Mouse (Mus musculus) hindbrain, embryonic 14.5 days (tissue): ENCODE measurements around the gene Invs. TPM values are rescaled to one million over a fixed set of nuclear protein-coding genes. Genes with fewer than 3 reads are reported as not detected.

ENCODE experiments used
- ATAC-seq: fragments of 200-750 bp; cut with Nextera tagmentation; 2 replicates; pipeline ENCODE4 v1.8.0; 2017; ENCODE audit warnings: moderate number of reproducible peaks, mild to moderate bottlenecking, moderate TSS enrichment, moderate library complexity; ENCODE audit not compliant: low FRiP score
- DNase-seq: peaks from one replicate; pipeline ENCODE4 v3.0.0-alpha.2; 2015; ENCODE audit warnings: low spot score
- H3K27ac ChIP-seq: fragments of 300-500 bp; sonication (generic); 2 replicates; pipeline ENCODE4 v1.5.1; 2014; ENCODE audit warnings: mild to moderate bottlenecking, moderate library complexity
- H3K27me3 ChIP-seq: fragments of 300-500 bp; sonication (generic); 2 replicates; pipeline ENCODE4 v1.6.1; 2014; ENCODE audit warnings: mild to moderate bottlenecking, low read length, mixed read lengths; ENCODE audit not compliant: control insufficient read depth, insufficient read depth
- H3K36me3 ChIP-seq: fragments of 300-500 bp; sonication (generic); replicated peaks from 2 replicates; pipeline ENCODE4 v1.6.1; 2014; ENCODE audit not compliant: control insufficient read depth, insufficient read depth
- H3K4me1 ChIP-seq: fragments of 300-500 bp; sonication (generic); replicated peaks from 2 replicates; pipeline ENCODE4 v1.6.1; 2014; ENCODE audit warnings: antibody characterized with exemption, low read length, mixed read lengths; ENCODE audit not compliant: control insufficient read depth, insufficient read depth
- H3K4me2 ChIP-seq: fragments of 300-500 bp; sonication (generic); replicated peaks from 2 replicates; pipeline ENCODE4 v1.6.1; 2014; ENCODE audit warnings: mild to moderate bottlenecking, moderate library complexity
- H3K4me3 ChIP-seq: fragments of 300-500 bp; sonication (generic); replicated peaks from 2 replicates; pipeline ENCODE4 v1.5.1; 2014; ENCODE audit warnings: mild to moderate bottlenecking, low read length
- H3K9ac ChIP-seq: fragments of 300-500 bp; sonication (generic); 2 replicates; pipeline ENCODE4 v1.6.1; 2014
- H3K9me3 ChIP-seq: fragments of 300-500 bp; sonication (generic); 2 replicates; pipeline ENCODE4 v1.6.1; 2016; ENCODE audit warnings: low read length; ENCODE audit not compliant: control insufficient read depth
- WGBS: fragments of 180-500 bp; shearing (Covaris S2); extraction: QIAGEN DNeasy Blood & Tissue Kit; methylation state at CpG from one replicate; pipeline ENCODE4 v1.1.7; 2014; 5-methylcytosine and 5-hydroxymethylcytosine counted together
- polyA plus RNA-seq: library from polyadenylated mRNA; unstranded; fragments of >200 nt; fragmentation: Nextera tagmentation; extraction: Ambion mirVana; gene quantifications from 2 replicates; pipeline ENCODE4 v1.2.1, GENCODE M21; 2014

The Invs gene
- polyA plus RNA-seq, 1 experiment from 2014 or later: 5.7 TPM

- no peak for ATAC-seq
- no peak for DNase-seq
- 89% methylated on average over 8 of the region's 8 CpGs for WGBS
- H3K4me3 ChIP-seq: no peak overlapping the region
- H3K4me1 ChIP-seq: no peaks in the 10 kb centered on the region
- H3K9ac ChIP-seq: no peak overlapping the region
- H3K36me3 ChIP-seq: peaks cover 11% of the 10 kb centered on the region
- H3K27me3 ChIP-seq: no peaks in the 10 kb centered on the region
- H3K27ac ChIP-seq: no peak overlapping the region
- H3K4me2 ChIP-seq: no peak overlapping the region
- no peaks in the 10 kb centered on the region for H3K9me3 ChIP-seq
These were observed 139.4 kb downstream of the Invs start for GRCm38 (mm10) chr4:48418831-48419468.

GRCm38 (mm10) chr4:48422633-48423032 is 143.1 kb downstream of the Invs start:
- Histone ChIP-seq H3K4me2 (no peak overlapping the region), H3K27ac (no peak overlapping the region), H3K9ac (no peak overlapping the region), H3K36me3 (peaks cover 11% of the 10 kb centered on the region), H3K9me3 (no peaks in the 10 kb centered on the region), H3K4me3 (no peak overlapping the region), H3K4me1 (no peaks in the 10 kb centered on the region), H3K27me3 (no peaks in the 10 kb centered on the region)
- no peak for DNase-seq
- ATAC-seq: no peak
- whole genome bisulfite sequencing: 96% methylated on average over 1 of the region's 1 CpGs

- H3K4me3 ChIP-seq: no peak overlapping the region
- no peaks in the 10 kb centered on the region for H3K9me3 ChIP-seq
- no peak overlapping the region for H3K27ac ChIP-seq
- peaks cover 11% of the 10 kb centered on the region for H3K36me3 ChIP-seq
- WGBS: 61% methylated on average over 2 of the region's 2 CpGs
- no peak for ATAC-seq
- no peak for DNase-seq
- no peak overlapping the region for H3K9ac ChIP-seq
- H3K4me1 ChIP-seq: no peaks in the 10 kb centered on the region
- H3K4me2 ChIP-seq: no peak overlapping the region
- H3K27me3 ChIP-seq: no peaks in the 10 kb centered on the region
These were observed 144.2 kb downstream of the Invs start for GRCm38 (mm10) chr4:48423738-48424137.

- Histone ChIP-seq H3K36me3 (peaks cover 33% of the 10 kb centered on the region), H3K27ac (no peak overlapping the region), H3K9me3 (no peaks in the 10 kb centered on the region), H3K9ac (no peak overlapping the region), H3K27me3 (no peaks in the 10 kb centered on the region), H3K4me3 (no peak overlapping the region), H3K4me1 (no peaks in the 10 kb centered on the region), H3K4me2 (no peak overlapping the region)
- DNase-seq: no peak
- no peak for ATAC-seq
- WGBS: 55% methylated on average over 3 of the region's 3 CpGs
These were observed 147.9 kb downstream of the Invs start for GRCm38 (mm10) chr4:48427413-48427812.

GRCm38 (mm10) chr4:48428054-48428453 is 148.5 kb downstream of the Invs start:
- H3K27ac ChIP-seq: no peak overlapping the region
- no peak overlapping the region for H3K4me2 ChIP-seq
- DNase-seq (no peak), ATAC-seq (no peak)
- 93% methylated on average over 2 of the region's 2 CpGs for WGBS
- H3K27me3 ChIP-seq: no peaks in the 10 kb centered on the region
- peaks cover 40% of the 10 kb centered on the region for H3K36me3 ChIP-seq
- H3K4me3 ChIP-seq: no peak overlapping the region
- H3K9ac ChIP-seq: no peak overlapping the region
- H3K4me1 ChIP-seq: no peaks in the 10 kb centered on the region
- no peaks in the 10 kb centered on the region for H3K9me3 ChIP-seq

- Histone ChIP-seq H3K9ac (no peak overlapping the region), H3K27ac (no peak overlapping the region), H3K27me3 (no peaks in the 10 kb centered on the region), H3K4me3 (no peak overlapping the region), H3K4me1 (no peaks in the 10 kb centered on the region), H3K4me2 (no peak overlapping the region), H3K9me3 (no peaks in the 10 kb centered on the region), H3K36me3 (peaks cover 68% of the 10 kb centered on the region)
- no peak for ATAC-seq
- WGBS: 96% methylated on average over 2 of the region's 2 CpGs
- DNase-seq: peak; percentile 42
These were observed 174.7 kb downstream of the Invs start for GRCm38 (mm10) chr4:48454106-48454773.

GRCm38 (mm10) chr4:48458436-48458835 is 178.9 kb downstream of the Invs start:
- 96% methylated on average over 6 of the region's 6 CpGs for WGBS
- H3K9me3 ChIP-seq: no peaks in the 10 kb centered on the region
- no peak overlapping the region for H3K4me3 ChIP-seq
- no peak for ATAC-seq
- no peak for DNase-seq
- peaks cover 66% of the 10 kb centered on the region for H3K36me3 ChIP-seq
- H3K27me3 ChIP-seq: no peaks in the 10 kb centered on the region
- no peaks in the 10 kb centered on the region for H3K4me1 ChIP-seq
- H3K27ac ChIP-seq: no peak overlapping the region
- H3K4me2 ChIP-seq: no peak overlapping the region
- H3K9ac ChIP-seq: no peak overlapping the region

GRCm38 (mm10) chr4:48461060-48461459 is 181.5 kb downstream of the Invs start:
- WGBS: 86% methylated on average over 1 of the region's 1 CpGs
- Histone ChIP-seq H3K4me1 (no peaks in the 10 kb centered on the region), H3K36me3 (peaks cover 60% of the 10 kb centered on the region), H3K27me3 (no peaks in the 10 kb centered on the region), H3K9ac (no peak overlapping the region), H3K27ac (no peak overlapping the region), H3K4me3 (no peak overlapping the region), H3K9me3 (no peaks in the 10 kb centered on the region), H3K4me2 (no peak overlapping the region)
- DNase-seq: no peak
- no peak for ATAC-seq

- ATAC-seq: no peak
- Histone ChIP-seq H3K27ac (no peak overlapping the region), H3K27me3 (no peaks in the 10 kb centered on the region), H3K4me2 (peak overlapping the region; percentile 96), H3K4me1 (peaks cover 19% of the 10 kb centered on the region), H3K4me3 (no peak overlapping the region), H3K9ac (0 out of 2 replicates have a peak overlapping the region, but pooled peaks have one; percentile 1), H3K36me3 (peaks cover 20% of the 10 kb centered on the region), H3K9me3 (no peaks in the 10 kb centered on the region)
- 64% methylated on average over 1 of the region's 1 CpGs for WGBS
- DNase-seq: no peak
These were observed 191.4 kb downstream of the Invs start for GRCm38 (mm10) chr4:48470977-48471376.
